Mouse (Mus musculus) liver, postnatal 0 days (tissue): ENCODE data around the gene Sucla2.

Source experiments
- CTCF ChIP-seq: sonication (generic); IDR thresholded peaks from 2 replicates; pipeline ENCODE4 v1.5.1; 2016; ENCODE audit warnings: antibody characterized with exemption, low read depth
- EP300 ChIP-seq: IDR thresholded peaks from 2 replicates; pipeline ENCODE4 v1.6.1; 2016; ENCODE audit warnings: antibody characterized with exemption, low read depth, mild to moderate bottlenecking

DNA sequence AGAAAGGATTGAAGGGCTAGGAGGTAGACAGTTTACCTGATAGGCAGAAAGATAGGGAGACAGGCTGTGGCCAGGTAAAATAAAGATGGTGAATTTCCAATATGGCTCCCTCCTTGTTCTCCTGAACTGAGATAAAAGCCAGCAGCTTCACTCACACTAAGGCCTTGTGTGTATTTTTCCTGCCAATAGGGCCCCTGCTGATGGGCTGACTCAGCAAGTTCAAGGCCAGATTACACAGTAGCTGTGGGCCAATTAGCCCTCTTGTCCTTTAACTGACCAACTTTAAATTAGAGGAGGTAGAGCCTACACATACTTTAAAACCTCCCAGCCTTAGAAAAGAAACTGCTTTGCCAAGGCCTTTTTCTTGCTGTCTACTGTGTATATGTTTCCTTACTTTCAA lies 51.2 kb downstream of the Sucla2 start:
- TF ChIP-seq CTCF (no peak), EP300 (no peak)
